Mouse (Mus musculus) hematopoietic stem cell, adult 5-6 weeks (primary cell): Measurements from ENCODE around the gene Tex36. TPM values are rescaled to one million over a fixed set of nuclear protein-coding genes. Genes with fewer than 3 reads are reported as not detected.

Experiments used
- ATAC-seq, 2 experiments: fragments of 125-278 bp in 1 of 2; replicated peaks in 1 of 2; 2 replicates each; pipeline ENCODE4 v1.8.0; 2016 to 2017; ENCODE audit warnings: inconsistent platforms in 2 of 2, mild to moderate bottlenecking in 2 of 2, moderate number of reproducible peaks in 2 of 2, low read depth in 1 of 2, moderate TSS enrichment in 1 of 2; ENCODE audit not compliant: low FRiP score in 2 of 2, poor library complexity in 2 of 2, severe bottlenecking in 2 of 2, insufficient read depth in 1 of 2, low TSS enrichment in 1 of 2
- total RNA-seq: library from RNA; stranded (forward); fragments of 172-1452, 232-1000 nt; gene quantifications from 2 replicates; pipeline ENCODE4 v1.2.3, GENCODE M21; 2017

Tex36 gene
- total RNA-seq, 1 experiment from 2014 or later = not detected

GRCm38 (mm10) chr7:133548434-133548833 is 53.5 kb downstream of the Tex36 start:
- ATAC-seq = no peak

GRCm38 (mm10) chr7:133545631-133546030 is 56.3 kb downstream of the Tex36 start:
- ATAC-seq = no peak

GRCm38 (mm10) chr7:133544966-133545365 is 57.0 kb downstream of the Tex36 start:
- no peak for ATAC-seq

GRCm38 (mm10) chr7:133543131-133543530 is 58.8 kb downstream of the Tex36 start:
- ATAC-seq = no peak

- ATAC-seq = no peak
These were observed 64.6 kb downstream of the Tex36 start for GRCm38 (mm10) chr7:133537366-133537765.

Other genes starting within 250 kb of the Tex36 start
- gene Edrf1, start 35.4 kb upstream of the Tex36 start, total RNA-seq = 20.3 and 33.4 TPM in 2 replicates
- not detected in 2 replicates for gene Mmp21, start 77.9 kb upstream of the Tex36 start, total RNA-seq
- 83.5 and 114 TPM in 2 replicates for gene Bccip, start 107.2 kb upstream of the Tex36 start, total RNA-seq
- 10.8 and 17.8 TPM in 2 replicates for gene Uros, start 107.9 kb upstream of the Tex36 start, total RNA-seq
- gene Fank1, start 174.7 kb upstream of the Tex36 start, total RNA-seq = not detected in 2 replicates
- gene Dhx32, start 180.6 kb upstream of the Tex36 start, total RNA-seq = 27.1 and 36.3 TPM in 2 replicates